Mouse (Mus musculus): ENCODE results near the gene Bcap29. TPM values are rescaled to one million over a fixed set of nuclear protein-coding genes. Genes with fewer than 3 reads are reported as not detected.

The Bcap29 gene
- 12.4 and 19.8 TPM in 2 replicates for total RNA-seq (2012; rRNA removed)

- Histone ChIP-seq H3K9me3 (ENCODE audit: control insufficient read depth, insufficient read depth, low read depth, low read length) (no peaks in the 10 kb centered on the region), H3K9ac (ENCODE audit: insufficient read depth, low read depth, low read length, poor library complexity, severe bottlenecking) (peak within 1 kb of the TSS; percentile 88), H3K36me3 (ENCODE audit: control insufficient read depth, insufficient read depth, low read length, poor library complexity, severe bottlenecking) (no peaks in the 10 kb centered on the region), H3K27ac (ENCODE audit: insufficient read depth, low read depth, low read length, poor library complexity, severe bottlenecking) (no peak within 1 kb of the TSS), H3K4me3 (ENCODE audit: insufficient read depth in 1 of 2, low read depth in 1 of 2, low read length in 2 of 2, poor library complexity in 1 of 2, severe bottlenecking in 1 of 2) (peak within 1 kb of the TSS; percentile 72 to 73), H3K4me1 (ENCODE audit: control insufficient read depth in 2 of 2, insufficient read depth in 2 of 2, low read length in 2 of 2, poor library complexity in 1 of 2) (peaks cover 0 to 4% of the 10 kb centered on the region in 2 experiments; a peak in 1 of 4 replicates)
- TF ChIP-seq HCFC1 (IDR thresholded peaks at IDR 0.05; ENCODE audit: borderline replicate concordance, insufficient read depth, low read length) (peak; percentile 71; the same call in 1 of the 2 replicates), ZC3H11A (IDR thresholded peaks at IDR 0.05; ENCODE audit: borderline replicate concordance, low read depth, low read length) (no peak), ZNF384 (IDR thresholded peaks at IDR 0.05; ENCODE audit: low read depth, low read length) (no peak)
- DNase-seq (ENCODE audit: low read depth, low spot score), result peak; percentile 38
- in situ Hi-C loops (cut with MboI; ENCODE audit: low sequenced_read_pairs in 2 of 2, unreplicated experiment in 2 of 2), result no loop called here
Measured at GRCm38 (mm10) chr12:31634343-31635239, at the start of gene Bcap29. TSS of gene Bcap29 (minus strand) at chr12:31634658.

GRCm38 (mm10) chr12:31667187-31667586 lies 32.7 kb upstream of the Bcap29 start:
- 0 out of 4 replicates have a peak, but pooled peaks cover 0 to 2% of the 10 kb centered on the region in 2 experiments for H3K4me1 ChIP-seq (ENCODE audit: control insufficient read depth in 2 of 2, insufficient read depth in 2 of 2, low read length in 2 of 2, poor library complexity in 1 of 2)
- in situ Hi-C loops (cut with MboI; ENCODE audit: low sequenced_read_pairs in 2 of 2, unreplicated experiment in 2 of 2), result no loop called here
- H3K36me3 ChIP-seq (ENCODE audit: control insufficient read depth, insufficient read depth, low read length, poor library complexity, severe bottlenecking), result peaks cover 5% of the 10 kb centered on the region; the same call in 1 of the 2 replicates
- no peak overlapping the region for H3K27ac ChIP-seq (ENCODE audit: insufficient read depth, low read depth, low read length, poor library complexity, severe bottlenecking)
- DNase-seq (ENCODE audit: low read depth, low spot score), result no peak
- H3K9ac ChIP-seq (ENCODE audit: insufficient read depth, low read depth, low read length, poor library complexity, severe bottlenecking), result no peak overlapping the region
- no peaks in the 10 kb centered on the region for H3K9me3 ChIP-seq (ENCODE audit: control insufficient read depth, insufficient read depth, low read depth, low read length)
- TF ChIP-seq MAFK (IDR thresholded peaks at IDR 0.05; ENCODE audit: insufficient read depth, low read depth, low read length) (no peak), ZNF384 (IDR thresholded peaks at IDR 0.05; ENCODE audit: low read depth, low read length) (no peak), ZC3H11A (IDR thresholded peaks at IDR 0.05; ENCODE audit: borderline replicate concordance, low read depth, low read length) (no peak), HCFC1 (IDR thresholded peaks at IDR 0.05; ENCODE audit: borderline replicate concordance, insufficient read depth, low read length) (no peak), CHD2 (IDR thresholded peaks at IDR 0.05; ENCODE audit: low read depth, low read length) (no peak)
- no peak overlapping the region for H3K4me3 ChIP-seq (ENCODE audit: insufficient read depth in 1 of 2, low read depth in 1 of 2, low read length in 2 of 2, poor library complexity in 1 of 2, severe bottlenecking in 1 of 2)

- no peak overlapping the region for H3K27ac ChIP-seq (ENCODE audit: insufficient read depth, low read depth, low read length, poor library complexity, severe bottlenecking)
- in situ Hi-C loops (cut with MboI; ENCODE audit: low sequenced_read_pairs in 2 of 2, unreplicated experiment in 2 of 2), result no loop called here
- H3K9ac ChIP-seq (ENCODE audit: insufficient read depth, low read depth, low read length, poor library complexity, severe bottlenecking), result no peak overlapping the region
- peaks cover 5% of the 10 kb centered on the region; the same call in 1 of the 2 replicates for H3K36me3 ChIP-seq (ENCODE audit: control insufficient read depth, insufficient read depth, low read length, poor library complexity, severe bottlenecking)
- TF ChIP-seq MAFK (IDR thresholded peaks at IDR 0.05; ENCODE audit: insufficient read depth, low read depth, low read length) (no peak), HCFC1 (IDR thresholded peaks at IDR 0.05; ENCODE audit: borderline replicate concordance, insufficient read depth, low read length) (no peak), ZC3H11A (IDR thresholded peaks at IDR 0.05; ENCODE audit: borderline replicate concordance, low read depth, low read length) (no peak), ZNF384 (IDR thresholded peaks at IDR 0.05; ENCODE audit: low read depth, low read length) (no peak), CHD2 (IDR thresholded peaks at IDR 0.05; ENCODE audit: low read depth, low read length) (no peak)
- H3K9me3 ChIP-seq (ENCODE audit: control insufficient read depth, insufficient read depth, low read depth, low read length), result no peaks in the 10 kb centered on the region
- no peak for DNase-seq (ENCODE audit: low read depth, low spot score)
- H3K4me3 ChIP-seq (ENCODE audit: insufficient read depth in 1 of 2, low read depth in 1 of 2, low read length in 2 of 2, poor library complexity in 1 of 2, severe bottlenecking in 1 of 2), result no peak overlapping the region
- 0 out of 4 replicates have a peak, but pooled peaks cover 0 to 2% of the 10 kb centered on the region in 2 experiments for H3K4me1 ChIP-seq (ENCODE audit: control insufficient read depth in 2 of 2, insufficient read depth in 2 of 2, low read length in 2 of 2, poor library complexity in 1 of 2)
Measured at GRCm38 (mm10) chr12:31665999-31666398, 31.5 kb upstream of the Bcap29 start.

- no peak overlapping the region for H3K27ac ChIP-seq (ENCODE audit: insufficient read depth, low read depth, low read length, poor library complexity, severe bottlenecking)
Measured at GRCm38 (mm10) chr12:31656841-31657240, 22.4 kb upstream of the Bcap29 start.

More at GRCm38 (mm10) chr12:31656841-31657240, 22.4 kb upstream of the Bcap29 start:
- H3K36me3 ChIP-seq (ENCODE audit: control insufficient read depth, insufficient read depth, low read length, poor library complexity, severe bottlenecking), result no peaks in the 10 kb centered on the region
- no peaks in the 10 kb centered on the region for H3K9me3 ChIP-seq (ENCODE audit: control insufficient read depth, insufficient read depth, low read depth, low read length)
- H3K4me3 ChIP-seq (ENCODE audit: insufficient read depth in 1 of 2, low read depth in 1 of 2, low read length in 2 of 2, poor library complexity in 1 of 2, severe bottlenecking in 1 of 2), result no peak overlapping the region
- H3K4me1 ChIP-seq (ENCODE audit: control insufficient read depth in 2 of 2, insufficient read depth in 2 of 2, low read length in 2 of 2, poor library complexity in 1 of 2), result no peaks in the 10 kb centered on the region
- in situ Hi-C loops (cut with MboI; ENCODE audit: low sequenced_read_pairs in 2 of 2, unreplicated experiment in 2 of 2), result no loop called here
- DNase-seq (ENCODE audit: low read depth, low spot score), result no peak
- TF ChIP-seq CHD2 (IDR thresholded peaks at IDR 0.05; ENCODE audit: low read depth, low read length) (no peak), MAFK (IDR thresholded peaks at IDR 0.05; ENCODE audit: insufficient read depth, low read depth, low read length) (no peak), HCFC1 (IDR thresholded peaks at IDR 0.05; ENCODE audit: borderline replicate concordance, insufficient read depth, low read length) (no peak), ZC3H11A (IDR thresholded peaks at IDR 0.05; ENCODE audit: borderline replicate concordance, low read depth, low read length) (no peak), ZNF384 (IDR thresholded peaks at IDR 0.05; ENCODE audit: low read depth, low read length) (no peak)
- no peak overlapping the region for H3K9ac ChIP-seq (ENCODE audit: insufficient read depth, low read depth, low read length, poor library complexity, severe bottlenecking)
